Mouse (Mus musculus) forebrain, embryonic 16.5 days (tissue): ENCODE measurements around the gene Phtf2. TPM values are rescaled to one million over a fixed set of nuclear protein-coding genes. Genes with fewer than 3 reads are reported as not detected.
"Not testable (repeated sequence)": the region's sequence is repeated elsewhere in the genome, so short reads cannot be mapped to it uniquely, and the experiment has no call there.

Source experiments
- ATAC-seq: fragments of 200-750 bp; cut with Nextera tagmentation; 2 replicates; pipeline ENCODE4 v1.8.0; 2017; ENCODE audit warnings: mild to moderate bottlenecking, moderate library complexity
- H3K27ac ChIP-seq: fragments of 300-500 bp; sonication (generic); 2 replicates; pipeline ENCODE4 v1.5.1; 2014; ENCODE audit warnings: low read length, control low read depth
- H3K27me3 ChIP-seq: fragments of 300-500 bp; sonication (generic); replicated peaks from 2 replicates; pipeline ENCODE4 v1.6.1; 2014; ENCODE audit warnings: low read length; ENCODE audit not compliant: control insufficient read depth, insufficient read depth
- H3K36me3 ChIP-seq: fragments of 300-500 bp; sonication (generic); 2 replicates; pipeline ENCODE4 v1.6.1; 2014; ENCODE audit not compliant: control insufficient read depth, insufficient read depth
- H3K4me1 ChIP-seq: fragments of 300-500 bp; sonication (generic); replicated peaks from 2 replicates; pipeline ENCODE4 v1.6.1; 2014; ENCODE audit warnings: low read length; ENCODE audit not compliant: control insufficient read depth, insufficient read depth
- H3K4me2 ChIP-seq: fragments of 300-500 bp; sonication (generic); 2 replicates; pipeline ENCODE4 v1.6.1; 2014; ENCODE audit warnings: mild to moderate bottlenecking, low read length, control low read depth
- H3K4me3 ChIP-seq: fragments of 300-500 bp; sonication (generic); replicated peaks from 2 replicates; pipeline ENCODE4 v1.5.1; 2014; ENCODE audit warnings: mild to moderate bottlenecking, low read length, control low read depth
- H3K9ac ChIP-seq: fragments of 300-500 bp; sonication (generic); replicated peaks from 2 replicates; pipeline ENCODE4 v1.6.1; 2014; ENCODE audit warnings: low read depth, low read length, control low read depth
- H3K9me3 ChIP-seq: fragments of 300-500 bp; sonication (generic); 2 replicates; pipeline ENCODE4 v1.6.1; 2016; ENCODE audit warnings: low read length; ENCODE audit not compliant: control insufficient read depth
- WGBS: fragments of 180-500 bp; shearing (Covaris S2); extraction: QIAGEN DNeasy Blood & Tissue Kit; methylation state at CpG from one replicate; pipeline ENCODE4 v1.1.7; 2014; 5-methylcytosine and 5-hydroxymethylcytosine counted together
- polyA plus RNA-seq: library from polyadenylated mRNA; unstranded; fragments of >200 nt; fragmentation: Nextera tagmentation; extraction: Ambion mirVana; gene quantifications from 2 replicates; pipeline ENCODE4 v1.2.1, GENCODE M21; 2015

Phtf2 gene
- polyA plus RNA-seq, 1 experiment from 2014 or later = 28.8 TPM

GRCm38 (mm10) chr5:20762441-20762840, 119.5 kb downstream of the Phtf2 start:
- not testable (repeated sequence) for H3K36me3 ChIP-seq, H3K4me3 ChIP-seq, H3K4me2 ChIP-seq, ATAC-seq, H3K4me1 ChIP-seq, H3K27ac ChIP-seq, H3K9me3 ChIP-seq, H3K27me3 ChIP-seq, H3K9ac ChIP-seq
- 92% methylated on average over 3 of the region's 3 CpGs for WGBS

- Histone ChIP-seq H3K4me3 (no peak overlapping the region), H3K4me1 (no peaks in the 10 kb centered on the region), H3K9ac (no peak overlapping the region), H3K27ac (no peak overlapping the region), H3K27me3 (no peaks in the 10 kb centered on the region), H3K9me3 (no peaks in the 10 kb centered on the region), H3K4me2 (no peak overlapping the region), H3K36me3 (peaks cover 4% of the 10 kb centered on the region; the same call in 1 of the 2 replicates)
- WGBS = 88% methylated on average over 12 of the region's 12 CpGs
- ATAC-seq = no peak
Measured at GRCm38 (mm10) chr5:20760368-20761162, 121.4 kb downstream of the Phtf2 start.

GRCm38 (mm10) chr5:20759771-20760170, 122.2 kb downstream of the Phtf2 start:
- Histone ChIP-seq H3K4me3 (no peak overlapping the region), H3K9me3 (no peaks in the 10 kb centered on the region), H3K27me3 (no peaks in the 10 kb centered on the region), H3K4me1 (no peaks in the 10 kb centered on the region), H3K4me2 (no peak overlapping the region), H3K36me3 (peaks cover 2% of the 10 kb centered on the region; the same call in 1 of the 2 replicates), H3K9ac (no peak overlapping the region), H3K27ac (no peak overlapping the region)
- WGBS = 80% methylated on average over 5 of the region's 5 CpGs
- ATAC-seq = no peak

- Histone ChIP-seq H3K9me3 (no peaks in the 10 kb centered on the region), H3K36me3 (no peaks in the 10 kb centered on the region), H3K27ac (no peak overlapping the region), H3K4me2 (no peak overlapping the region), H3K4me1 (peaks cover 20% of the 10 kb centered on the region), H3K9ac (no peak overlapping the region), H3K27me3 (no peaks in the 10 kb centered on the region), H3K4me3 (no peak overlapping the region)
- no peak for ATAC-seq
- 66% methylated on average over 5 of the region's 5 CpGs for WGBS
Measured at GRCm38 (mm10) chr5:20753963-20754362, 128.0 kb downstream of the Phtf2 start.

- Histone ChIP-seq H3K27me3 (no peaks in the 10 kb centered on the region), H3K4me2 (no peak overlapping the region), H3K36me3 (no peaks in the 10 kb centered on the region), H3K27ac (no peak overlapping the region), H3K9me3 (no peaks in the 10 kb centered on the region), H3K9ac (no peak overlapping the region), H3K4me3 (no peak overlapping the region), H3K4me1 (peaks cover 26% of the 10 kb centered on the region)
- 24% methylated on average over 2 of the region's 2 CpGs for WGBS
- ATAC-seq = no peak
Measured at GRCm38 (mm10) chr5:20753096-20753495, 128.8 kb downstream of the Phtf2 start.

GRCm38 (mm10) chr5:20751696-20752095, 130.2 kb downstream of the Phtf2 start:
- Histone ChIP-seq H3K4me2 (no peak overlapping the region), H3K27ac (peak overlapping the region; percentile 51), H3K27me3 (no peaks in the 10 kb centered on the region), H3K4me1 (peaks cover 35% of the 10 kb centered on the region), H3K36me3 (no peaks in the 10 kb centered on the region), H3K4me3 (no peak overlapping the region), H3K9ac (0 out of 2 replicates have a peak overlapping the region, but pooled peaks have one; percentile 26), H3K9me3 (no peaks in the 10 kb centered on the region)
- peak; percentile 83 for ATAC-seq
- 9% methylated on average over 7 of the region's 7 CpGs for WGBS

GRCm38 (mm10) chr5:20751000-20751399, 130.9 kb downstream of the Phtf2 start:
- Histone ChIP-seq H3K4me3 (no peak overlapping the region), H3K9ac (no peak overlapping the region), H3K9me3 (no peaks in the 10 kb centered on the region), H3K36me3 (no peaks in the 10 kb centered on the region), H3K27ac (no peak overlapping the region), H3K27me3 (no peaks in the 10 kb centered on the region), H3K4me1 (peaks cover 35% of the 10 kb centered on the region), H3K4me2 (no peak overlapping the region)
- WGBS = 25% methylated on average over 7 of the region's 7 CpGs
- ATAC-seq = no peak

- WGBS = 82% methylated on average over 3 of the region's 3 CpGs
Measured at GRCm38 (mm10) chr5:20749535-20749934, 132.4 kb downstream of the Phtf2 start.

GRCm38 (mm10) chr5:20748856-20749255, 133.1 kb downstream of the Phtf2 start:
- Histone ChIP-seq H3K4me2 (no peak overlapping the region), H3K36me3 (no peaks in the 10 kb centered on the region), H3K9me3 (no peaks in the 10 kb centered on the region), H3K4me3 (no peak overlapping the region), H3K9ac (no peak overlapping the region), H3K27me3 (no peaks in the 10 kb centered on the region), H3K4me1 (peaks cover 35% of the 10 kb centered on the region), H3K27ac (no peak overlapping the region)
- ATAC-seq = no peak
- WGBS = 83% methylated on average over 8 of the region's 8 CpGs

More at GRCm38 (mm10) chr5:20749535-20749934, 132.4 kb downstream of the Phtf2 start:
- no peak overlapping the region for H3K9ac ChIP-seq
- H3K4me1 ChIP-seq = peaks cover 35% of the 10 kb centered on the region
- no peaks in the 10 kb centered on the region for H3K36me3 ChIP-seq
- no peak overlapping the region for H3K4me3 ChIP-seq
- no peak for ATAC-seq
- no peaks in the 10 kb centered on the region for H3K9me3 ChIP-seq
- no peak overlapping the region for H3K27ac ChIP-seq
- no peaks in the 10 kb centered on the region for H3K27me3 ChIP-seq
- H3K4me2 ChIP-seq = no peak overlapping the region
